Mouse (Mus musculus) lung, embryonic 15.5 days (tissue): Measurements from ENCODE around the gene Stx1b. TPM values are rescaled to one million over a fixed set of nuclear protein-coding genes. Genes with fewer than 3 reads are reported as not detected.
A peak's percentile ranks its signal among the peaks of the same experiment; 100 is the strongest.

Experiments
- ATAC-seq: fragments of 200-750 bp; cut with Nextera tagmentation; 2 replicates; pipeline ENCODE4 v1.8.0; 2017; ENCODE audit warnings: moderate number of reproducible peaks, borderline replicate concordance; ENCODE audit not compliant: low FRiP score, low TSS enrichment; ENCODE audit errors: extremely low read depth
- H3K27ac ChIP-seq: fragments of 300-500 bp; sonication (generic); 2 replicates; pipeline ENCODE4 v1.5.1; 2015; ENCODE audit warnings: moderate library complexity, mild to moderate bottlenecking, inconsistent platforms
- H3K27me3 ChIP-seq: fragments of 300-500 bp; sonication (generic); 2 replicates; pipeline ENCODE4 v1.6.1; 2015; ENCODE audit warnings: inconsistent platforms
- H3K36me3 ChIP-seq: fragments of 300-500 bp; sonication (generic); 2 replicates; pipeline ENCODE4 v1.6.1; 2015; ENCODE audit warnings: inconsistent platforms
- H3K4me1 ChIP-seq: fragments of 300-500 bp; sonication (generic); 2 replicates; pipeline ENCODE4 v1.6.1; 2015; ENCODE audit warnings: inconsistent platforms
- H3K4me2 ChIP-seq: fragments of 300-500 bp; sonication (generic); 2 replicates; pipeline ENCODE4 v1.6.1; 2015; ENCODE audit warnings: inconsistent platforms, mild to moderate bottlenecking, moderate library complexity
- H3K4me3 ChIP-seq: fragments of 300-500 bp; sonication (generic); 2 replicates; pipeline ENCODE4 v1.5.1; 2015; ENCODE audit warnings: mild to moderate bottlenecking, inconsistent platforms
- H3K9ac ChIP-seq: fragments of 300-500 bp; sonication (generic); 2 replicates; pipeline ENCODE4 v1.6.1; 2015; ENCODE audit warnings: inconsistent platforms
- H3K9me3 ChIP-seq: fragments of 300-500 bp; sonication (generic); 2 replicates; pipeline ENCODE4 v1.6.1; 2016; ENCODE audit warnings: inconsistent platforms
- WGBS: fragments of 180-500 bp; shearing (Covaris S2); methylation state at CpG from one replicate; pipeline ENCODE4 v1.1.7; 2015; 5-methylcytosine and 5-hydroxymethylcytosine counted together
- polyA plus RNA-seq: library from polyadenylated mRNA; unstranded; fragments of >200 nt; fragmentation: Nextera tagmentation; extraction: Ambion mirVana; gene quantifications from 2 replicates; pipeline ENCODE4 v1.2.1, GENCODE M21; 2015

The Stx1b gene
- polyA plus RNA-seq, 1 experiment from 2014 or later = 1.3 TPM

DNA sequence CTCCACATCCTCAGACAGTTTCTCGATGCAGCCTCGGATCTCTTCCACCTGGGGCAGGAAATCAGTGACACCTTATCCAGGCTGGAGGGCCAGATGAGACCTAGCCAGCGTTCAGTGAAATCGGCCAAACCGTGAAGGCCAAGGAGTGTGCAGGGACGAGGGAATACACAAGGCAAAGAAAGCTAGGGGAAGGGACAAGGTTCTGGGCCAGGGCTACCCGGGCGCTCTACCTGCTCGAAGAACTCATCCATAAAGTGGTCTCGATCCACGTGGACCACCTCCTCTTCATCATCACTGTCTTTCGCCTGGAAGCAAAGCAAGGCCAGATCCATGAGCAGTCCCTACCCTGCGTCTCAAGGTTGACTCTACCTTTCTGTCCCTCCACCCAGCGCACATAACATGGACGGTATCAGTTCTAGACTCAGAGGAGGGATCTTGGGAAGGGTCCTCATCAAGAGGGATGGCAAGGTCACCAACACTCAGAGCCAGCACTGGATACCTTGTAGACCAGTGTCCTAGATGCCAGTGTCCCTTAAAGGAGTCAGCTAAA is 9.2 kb downstream of the Stx1b start:
- H3K9ac ChIP-seq = no peak overlapping the region
- H3K4me2 ChIP-seq = no peak overlapping the region
- no peaks in the 10 kb centered on the region for H3K27me3 ChIP-seq
- no peaks in the 10 kb centered on the region for H3K36me3 ChIP-seq
- H3K4me1 ChIP-seq = 0 out of 2 replicates have a peak, but pooled peaks cover 4% of the 10 kb centered on the region
- WGBS = 81% methylated on average over 15 of the region's 15 CpGs
- H3K27ac ChIP-seq = no peak overlapping the region
- H3K9me3 ChIP-seq = no peaks in the 10 kb centered on the region
- no peak overlapping the region for H3K4me3 ChIP-seq
- no peak for ATAC-seq

DNA sequence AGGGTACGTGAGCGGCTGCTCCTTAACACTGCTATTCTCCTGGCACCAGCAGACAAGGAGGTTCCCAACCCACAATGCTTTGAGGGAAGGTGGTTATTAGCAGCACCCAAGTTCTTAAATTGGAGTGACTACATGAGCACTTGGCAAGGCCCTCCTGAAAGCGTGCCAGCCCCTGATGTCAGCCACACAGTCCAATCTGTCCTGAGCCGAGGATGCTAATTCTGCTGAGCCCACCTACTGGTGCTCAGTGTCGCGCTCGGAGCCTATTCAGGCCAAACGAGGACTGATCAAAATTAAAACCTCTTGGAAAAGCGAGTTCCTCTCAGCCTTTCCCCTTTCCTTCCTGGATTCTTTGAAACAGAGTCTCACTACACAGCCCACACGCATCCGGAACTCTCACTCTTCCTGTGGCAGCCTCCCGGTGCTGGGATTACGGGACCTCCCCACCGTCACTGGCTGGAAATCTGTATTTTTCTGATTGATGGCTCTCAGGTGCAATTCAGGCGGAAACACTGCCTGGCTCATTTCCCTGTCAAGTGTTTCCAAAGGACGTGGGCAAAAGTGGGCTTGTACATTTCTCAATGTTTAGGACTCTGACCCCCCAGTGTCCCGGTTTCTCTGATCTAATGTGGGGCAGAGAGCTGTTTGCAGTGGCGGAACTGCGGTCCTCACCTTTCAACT is 10.0 kb downstream of the Stx1b start:
- Histone ChIP-seq H3K4me1 (0 out of 2 replicates have a peak, but pooled peaks cover 4% of the 10 kb centered on the region), H3K4me2 (peak overlapping the region; percentile 30; the same call in 1 of the 2 replicates), H3K27ac (peak overlapping the region; percentile 31; the same call in 1 of the 2 replicates), H3K27me3 (no peaks in the 10 kb centered on the region), H3K4me3 (no peak overlapping the region), H3K36me3 (no peaks in the 10 kb centered on the region), H3K9me3 (no peaks in the 10 kb centered on the region), H3K9ac (no peak overlapping the region)
- 66% methylated on average over 19 of the region's 19 CpGs for WGBS
- no peak for ATAC-seq

DNA sequence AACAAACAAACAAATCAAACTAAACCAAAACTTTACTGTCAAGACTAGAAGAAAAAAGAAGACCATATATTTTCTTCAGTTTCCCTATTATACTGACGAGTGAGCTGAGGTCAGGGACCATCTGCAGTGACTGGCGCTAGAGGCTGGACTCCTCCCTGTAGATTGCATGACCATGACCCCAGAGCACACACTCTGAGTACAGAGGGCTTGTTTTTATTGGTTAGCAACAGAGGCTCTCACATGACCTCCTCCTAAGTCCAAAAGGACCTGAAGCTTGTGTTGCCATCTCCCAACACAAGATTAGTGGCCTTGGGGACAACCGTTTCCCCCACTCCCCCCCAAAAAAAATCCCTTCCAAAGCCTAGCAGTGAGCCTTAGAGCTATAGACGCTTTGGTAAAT is 10.5 kb downstream of the Stx1b start:
- peak overlapping the region; percentile 30; the same call in 1 of the 2 replicates for H3K4me2 ChIP-seq
- no peaks in the 10 kb centered on the region for H3K9me3 ChIP-seq
- 67% methylated on average over 4 of the region's 4 CpGs for WGBS
- no peak for ATAC-seq
- H3K4me1 ChIP-seq = 0 out of 2 replicates have a peak, but pooled peaks cover 4% of the 10 kb centered on the region
- no peaks in the 10 kb centered on the region for H3K36me3 ChIP-seq
- H3K27me3 ChIP-seq = no peaks in the 10 kb centered on the region
- H3K9ac ChIP-seq = no peak overlapping the region
- peak overlapping the region; percentile 31; the same call in 1 of the 2 replicates for H3K27ac ChIP-seq
- no peak overlapping the region for H3K4me3 ChIP-seq

DNA sequence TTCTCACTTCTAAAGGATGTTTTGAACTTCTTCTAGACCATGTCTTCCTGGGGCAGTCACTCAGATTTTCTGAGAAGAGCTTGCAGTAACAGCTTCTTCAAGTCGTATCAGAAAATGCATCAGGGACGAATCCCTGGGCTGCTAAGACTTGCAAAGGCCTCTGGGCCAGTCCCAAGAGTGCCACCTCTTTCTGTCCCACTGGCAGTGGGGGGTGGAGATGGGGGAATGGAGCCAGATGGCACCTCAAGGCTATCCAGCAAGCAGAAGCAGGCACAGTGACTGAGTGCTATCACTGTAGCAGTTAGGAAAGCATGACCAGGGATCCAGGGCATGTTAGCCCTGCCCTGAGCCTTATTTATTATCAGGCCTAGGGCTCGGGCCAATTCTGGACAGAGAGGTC is 12.1 kb downstream of the Stx1b start:
- H3K9ac ChIP-seq = no peak overlapping the region
- no peaks in the 10 kb centered on the region for H3K27me3 ChIP-seq
- H3K4me2 ChIP-seq = no peak overlapping the region
- H3K4me1 ChIP-seq = 0 out of 2 replicates have a peak, but pooled peaks cover 4% of the 10 kb centered on the region
- WGBS = 76% methylated on average over 3 of the region's 3 CpGs
- H3K9me3 ChIP-seq = no peaks in the 10 kb centered on the region
- no peak overlapping the region for H3K4me3 ChIP-seq
- no peak overlapping the region for H3K27ac ChIP-seq
- ATAC-seq = no peak
- no peaks in the 10 kb centered on the region for H3K36me3 ChIP-seq

DNA sequence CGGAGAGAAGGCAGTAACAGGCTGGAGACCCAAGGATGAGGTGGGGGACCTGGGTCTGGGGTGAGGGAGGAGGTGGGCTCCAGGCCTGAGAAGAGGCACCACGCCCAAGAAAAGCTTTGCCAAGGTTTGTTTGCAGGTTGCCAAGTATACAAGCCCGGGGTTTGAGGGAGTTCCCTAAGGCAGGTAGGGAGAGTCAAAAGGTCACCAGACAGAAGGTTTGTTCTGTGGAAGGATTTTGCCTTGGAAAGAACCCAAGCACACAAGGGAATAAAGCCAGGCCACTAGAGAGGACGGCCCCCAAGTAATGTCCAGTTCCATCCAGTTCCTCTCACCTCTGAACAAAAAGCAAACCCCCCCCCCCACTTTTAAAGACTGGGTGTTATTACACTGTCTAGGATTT is 13.1 kb downstream of the Stx1b start:
- Histone ChIP-seq H3K9ac (no peak overlapping the region), H3K4me2 (no peak overlapping the region), H3K4me1 (0 out of 2 replicates have a peak, but pooled peaks cover 4% of the 10 kb centered on the region), H3K27me3 (no peaks in the 10 kb centered on the region), H3K36me3 (no peaks in the 10 kb centered on the region), H3K9me3 (no peaks in the 10 kb centered on the region), H3K4me3 (no peak overlapping the region), H3K27ac (no peak overlapping the region)
- ATAC-seq = no peak
- 78% methylated on average over 4 of the region's 4 CpGs for WGBS

DNA sequence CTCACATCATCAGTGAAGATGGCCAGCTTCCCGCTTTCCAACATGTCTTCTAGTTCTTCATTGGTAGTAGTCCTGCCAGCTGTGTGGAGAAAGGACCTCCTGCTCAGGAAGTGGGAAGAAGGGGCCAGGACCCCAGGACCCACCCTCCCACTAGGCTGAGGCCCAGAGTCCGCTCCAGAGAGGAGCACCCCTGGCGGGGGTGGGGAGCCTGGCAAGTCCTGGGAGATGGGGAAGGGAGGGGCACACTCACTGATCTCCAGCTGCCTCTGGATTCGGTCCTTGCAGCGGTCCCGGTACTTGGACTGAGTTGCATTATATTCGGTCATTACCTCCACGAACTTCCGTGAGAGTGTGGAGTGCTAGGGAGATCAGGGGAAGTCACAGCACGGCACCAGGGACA is 13.7 kb downstream of the Stx1b start:
- no peak for ATAC-seq
- no peaks in the 10 kb centered on the region for H3K36me3 ChIP-seq
- 77% methylated on average over 10 of the region's 10 CpGs for WGBS
- no peaks in the 10 kb centered on the region for H3K27me3 ChIP-seq
- 0 out of 2 replicates have a peak, but pooled peaks cover 4% of the 10 kb centered on the region for H3K4me1 ChIP-seq
- no peak overlapping the region for H3K9ac ChIP-seq
- no peak overlapping the region for H3K4me3 ChIP-seq
- no peak overlapping the region for H3K4me2 ChIP-seq
- no peaks in the 10 kb centered on the region for H3K9me3 ChIP-seq
- H3K27ac ChIP-seq = no peak overlapping the region

DNA sequence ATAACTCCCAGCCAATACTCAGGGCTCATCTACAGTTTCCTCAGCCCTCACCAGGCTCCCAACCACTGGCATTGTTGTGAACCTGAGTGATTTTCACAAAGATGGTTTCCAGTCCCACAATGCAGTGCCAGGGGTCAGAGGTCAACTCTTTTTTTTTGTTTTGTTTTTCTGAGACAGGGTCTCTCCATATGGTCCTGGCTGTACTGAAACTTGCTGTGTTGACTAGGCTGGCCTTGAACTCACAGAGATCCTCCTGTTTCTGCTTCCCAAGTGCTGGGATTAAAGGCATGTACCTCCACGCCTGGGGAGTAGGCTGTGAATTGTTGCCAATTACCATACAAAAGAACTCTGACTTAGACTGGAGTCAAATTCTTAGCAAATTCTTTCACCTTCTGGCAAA is 14.5 kb downstream of the Stx1b start:
- Histone ChIP-seq H3K9ac (no peak overlapping the region), H3K4me1 (0 out of 2 replicates have a peak, but pooled peaks cover 4% of the 10 kb centered on the region), H3K36me3 (no peaks in the 10 kb centered on the region), H3K4me3 (no peak overlapping the region), H3K9me3 (no peaks in the 10 kb centered on the region), H3K4me2 (no peak overlapping the region), H3K27ac (no peak overlapping the region), H3K27me3 (no peaks in the 10 kb centered on the region)
- 97% methylated on average over 1 of the region's 1 CpGs for WGBS
- no peak for ATAC-seq

DNA sequence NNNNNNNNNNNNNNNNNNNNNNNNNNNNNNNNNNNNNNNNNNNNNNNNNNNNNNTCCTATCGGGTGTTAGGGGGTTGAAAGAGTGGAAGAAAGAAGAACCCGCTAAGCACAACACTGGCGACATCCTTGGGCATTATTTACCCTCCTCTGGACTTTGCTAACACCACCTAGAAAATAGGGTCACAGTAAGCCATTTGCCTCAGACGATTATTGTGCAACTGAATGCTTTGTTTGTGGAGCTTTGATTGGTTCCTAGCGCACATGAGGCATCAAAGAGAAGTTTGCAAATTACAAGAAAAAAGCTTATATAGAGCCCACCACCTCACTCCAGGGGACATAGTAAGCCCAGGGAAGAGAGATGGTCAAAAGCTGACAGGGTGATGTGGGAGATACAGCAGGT is 15.5 kb downstream of the Stx1b start:
- no peak overlapping the region for H3K4me2 ChIP-seq
- no peaks in the 10 kb centered on the region for H3K4me1 ChIP-seq
- no peak overlapping the region for H3K27ac ChIP-seq
- no peaks in the 10 kb centered on the region for H3K9me3 ChIP-seq
- no peak overlapping the region for H3K9ac ChIP-seq
- H3K36me3 ChIP-seq = no peaks in the 10 kb centered on the region
- 65% methylated on average over 5 of the region's 5 CpGs for WGBS
- no peaks in the 10 kb centered on the region for H3K27me3 ChIP-seq
- ATAC-seq = no peak
- no peak overlapping the region for H3K4me3 ChIP-seq

DNA sequence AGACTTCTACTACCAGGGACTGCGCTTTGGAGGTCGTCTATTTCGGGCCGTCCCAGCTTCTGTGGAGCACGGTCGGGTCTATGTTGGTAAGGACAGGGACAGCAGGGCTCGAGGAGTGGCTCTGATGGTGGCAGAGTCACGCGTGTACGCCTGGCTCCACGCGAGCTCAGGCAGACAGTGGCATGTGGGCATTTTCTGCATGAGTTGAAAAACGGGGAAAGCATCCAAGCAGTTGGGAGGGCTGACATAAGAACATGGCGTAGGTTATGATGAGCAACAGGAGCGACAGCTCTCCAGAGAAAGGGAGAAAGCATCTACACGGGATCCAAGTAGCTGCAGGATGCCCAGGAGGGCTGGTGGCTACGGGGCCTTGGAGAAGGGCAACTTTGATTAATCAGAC is 22.0 kb downstream of the Stx1b start:
- Histone ChIP-seq H3K9ac (no peak overlapping the region), H3K4me2 (no peak overlapping the region), H3K27me3 (no peaks in the 10 kb centered on the region), H3K4me1 (peaks cover 12% of the 10 kb centered on the region), H3K9me3 (no peaks in the 10 kb centered on the region), H3K4me3 (no peak overlapping the region), H3K27ac (no peak overlapping the region), H3K36me3 (peaks cover 28% of the 10 kb centered on the region)
- 89% methylated on average over 17 of the region's 17 CpGs for WGBS
- ATAC-seq = no peak

DNA sequence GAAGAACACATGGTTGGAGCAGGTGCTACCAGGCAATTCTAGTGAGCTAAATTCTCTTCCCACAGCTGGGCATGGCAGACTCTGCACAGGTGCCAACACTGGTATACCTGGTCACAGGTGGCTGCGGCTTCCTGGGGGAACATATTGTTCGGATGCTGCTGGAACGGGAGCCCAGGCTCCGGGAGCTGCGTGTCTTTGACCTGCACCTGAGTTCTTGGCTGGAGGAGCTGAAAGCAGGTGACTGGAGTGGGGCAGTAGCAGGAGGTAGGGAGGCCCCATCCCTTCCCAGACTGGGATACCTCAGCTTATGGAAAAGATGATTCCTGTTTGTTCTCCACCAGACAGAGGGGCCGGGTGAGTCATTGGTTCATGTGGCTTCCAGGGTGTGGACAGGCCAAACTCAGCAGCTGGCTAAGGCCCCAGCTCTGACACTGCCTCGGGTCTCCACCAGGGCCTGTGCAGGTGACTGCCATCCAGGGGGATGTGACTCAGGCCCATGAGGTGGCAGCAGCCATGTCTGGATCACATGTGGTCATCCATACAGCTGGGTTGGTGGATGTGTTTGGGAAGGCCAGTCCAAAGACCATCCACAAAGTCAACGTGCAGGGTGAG is 23.2 kb downstream of the Stx1b start:
- no peak for ATAC-seq
- peaks cover 12% of the 10 kb centered on the region for H3K4me1 ChIP-seq
- H3K36me3 ChIP-seq = peaks cover 40% of the 10 kb centered on the region
- H3K4me2 ChIP-seq = peak overlapping the region; percentile 52
- peak overlapping the region; percentile 31 for H3K4me3 ChIP-seq
- peak overlapping the region; percentile 18; the same call in 1 of the 2 replicates for H3K9ac ChIP-seq
- H3K27ac ChIP-seq = 0 out of 2 replicates have a peak overlapping the region, but pooled peaks have one; percentile 13
- WGBS = 90% methylated on average over 8 of the region's 8 CpGs
- no peaks in the 10 kb centered on the region for H3K9me3 ChIP-seq
- no peaks in the 10 kb centered on the region for H3K27me3 ChIP-seq

DNA sequence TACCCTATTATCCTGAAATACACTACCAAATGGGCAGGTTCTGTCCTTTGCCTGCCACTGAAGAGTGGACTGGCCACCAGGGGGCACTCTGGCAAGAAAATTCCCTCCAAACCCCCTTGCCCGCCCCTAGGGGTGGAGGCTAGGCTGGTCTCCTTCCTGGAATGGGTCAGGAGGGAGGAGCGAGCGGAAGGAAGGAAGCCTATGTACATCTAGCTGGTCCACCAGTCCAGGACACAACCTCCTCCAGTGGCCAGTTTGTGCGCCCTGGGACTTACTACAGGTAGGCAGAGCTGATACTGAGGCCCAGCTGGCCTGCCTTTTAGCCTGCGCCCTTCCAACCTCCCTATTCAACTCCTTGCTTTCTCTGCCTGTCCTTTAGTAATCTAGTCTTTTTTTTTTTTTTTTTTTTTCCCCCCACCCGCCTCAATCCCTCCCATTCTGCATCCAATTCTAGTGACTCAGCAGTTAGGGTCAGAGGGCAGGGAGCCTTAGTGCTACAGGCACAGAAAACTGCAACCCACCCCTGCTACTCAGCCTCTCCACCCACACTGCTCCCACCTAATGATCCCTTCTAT is 23.8 kb downstream of the Stx1b start, which contains the start of gene Hsd3b7:
TSS of gene Hsd3b7 (plus strand) at position 170 of the 575 bp plus-strand sequence.
- H3K9ac ChIP-seq = peak within 1 kb of the TSS; percentile 18; the same call in 1 of the 2 replicates
- H3K4me2 ChIP-seq = peak within 1 kb of the TSS; percentile 52
- H3K4me1 ChIP-seq = peaks cover 12% of the 10 kb centered on the region
- H3K27ac ChIP-seq = 0 out of 2 replicates have a peak within 1 kb of the TSS, but pooled peaks have one; percentile 13
- no peaks in the 10 kb centered on the region for H3K27me3 ChIP-seq
- H3K36me3 ChIP-seq = peaks cover 46% of the 10 kb centered on the region
- no peaks in the 10 kb centered on the region for H3K9me3 ChIP-seq
- peak within 1 kb of the TSS; percentile 31 for H3K4me3 ChIP-seq
- ATAC-seq = peak; percentile 89
- 22% methylated on average over 6 of the region's 6 CpGs for WGBS
